Mouse (Mus musculus): Measurements from ENCODE around the gene Xylb.

- no peak for TF ChIP-seq CTCF (IDR thresholded peaks at IDR 0.05)
- no peak for TF ChIP-seq EP300 (IDR thresholded peaks at IDR 0.05)
Measured at GRCm38 (mm10) chr9:119425976-119426415, 68.8 kb downstream of the Xylb start.

All from lung, postnatal 0 days (tissue).